Mouse (Mus musculus) heart, adult 2 months (tissue): ENCODE measurements around the gene Srcin1.

Experiments used
- CTCF ChIP-seq: fragments of 200-600 bp; IDR thresholded peaks from 2 replicates; pipeline ENCODE4 v1.8.1; 2022; ENCODE audit warnings: antibody characterized with exemption, mild to moderate bottlenecking, moderate library complexity
- EP300 ChIP-seq: fragments of 200-500 bp; IDR thresholded peaks from 2 replicates; pipeline ENCODE4 v1.6.1; 2011; ENCODE audit warnings: low read depth, low read length, control low read depth; ENCODE audit not compliant: insufficient read depth
- POLR2A ChIP-seq: fragments of 200-500 bp; IDR thresholded peaks from 2 replicates; pipeline ENCODE4 v1.6.1; 2011; ENCODE audit warnings: mild to moderate bottlenecking, low read depth, low read length, control low read depth; ENCODE audit not compliant: insufficient read depth

GRCm38 (mm10) chr11:97520541-97520940 is 55.4 kb downstream of the Srcin1 start:
- TF ChIP-seq CTCF, result no peak
- no peak for TF ChIP-seq POLR2A
- TF ChIP-seq EP300, result no peak
